Mouse (Mus musculus): Measurements from ENCODE around the gene Mvb12b.

Mvb12b gene

DNA sequence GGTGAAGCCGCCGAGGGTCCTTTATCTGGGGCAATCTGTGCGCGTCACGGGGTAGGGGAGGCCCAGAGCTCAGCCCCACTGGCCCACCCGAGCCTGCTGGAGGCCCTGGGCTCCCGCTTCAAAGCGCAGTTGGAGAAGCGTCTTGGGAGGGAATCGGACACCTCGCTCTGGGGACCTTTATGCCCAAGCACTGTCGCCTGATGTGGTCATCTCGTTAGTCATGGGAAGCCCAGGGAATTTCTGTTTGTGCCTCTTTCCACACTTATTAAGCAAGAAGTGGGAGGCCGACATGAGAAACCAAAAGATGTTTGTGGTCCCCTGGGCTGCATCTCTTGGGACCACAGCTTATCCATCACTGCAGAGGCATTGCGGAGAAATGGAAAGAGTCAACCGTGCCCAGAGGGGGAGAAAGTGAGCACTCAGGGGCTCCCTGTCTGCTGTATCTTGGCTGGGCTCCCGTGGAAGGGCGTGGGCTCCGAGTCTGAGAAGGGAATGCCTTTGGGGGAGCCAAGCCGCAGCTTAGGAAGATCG is 169.9 kb downstream of the Mvb12b start:
- no peak for DNase-seq

DNA sequence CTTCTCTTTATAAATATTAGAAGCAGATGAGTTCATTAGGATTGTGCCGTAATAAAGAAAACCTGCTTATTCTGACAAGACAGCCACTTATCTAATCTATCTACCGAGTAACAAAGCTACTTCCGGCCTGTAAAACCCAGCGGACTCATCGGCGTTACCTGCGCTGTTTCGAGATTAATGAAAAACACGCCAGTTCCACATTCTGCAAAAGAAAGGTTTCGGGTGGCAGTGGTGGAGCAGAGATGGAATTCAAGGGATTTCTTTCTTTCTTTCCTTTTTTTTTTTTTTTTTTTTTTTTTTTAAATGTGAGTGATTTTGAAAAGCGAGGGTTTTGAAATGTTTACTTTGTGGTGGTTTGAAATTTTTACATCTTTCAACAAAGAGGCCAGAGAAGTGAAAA is 170.4 kb downstream of the Mvb12b start:
- no peak for DNase-seq

DNA sequence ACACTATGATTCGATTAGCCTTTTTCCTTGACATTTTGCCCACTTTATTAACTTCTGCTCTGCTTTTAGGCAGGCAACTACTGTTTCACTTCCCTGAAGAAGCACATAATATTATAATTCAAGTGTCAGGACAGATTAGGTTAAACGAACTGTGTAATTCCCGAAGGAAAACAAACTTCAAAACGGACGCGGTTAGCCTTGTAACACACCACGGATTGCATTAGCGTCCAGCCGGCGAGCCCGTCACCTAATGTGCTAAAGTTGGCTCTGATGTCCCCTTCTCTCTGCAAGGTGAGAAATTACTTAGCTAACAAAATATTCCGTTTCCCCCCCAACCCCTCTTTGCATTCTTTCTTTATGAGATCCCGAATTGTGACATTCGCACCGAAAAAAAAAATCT is 170.9 kb downstream of the Mvb12b start:
- no peak for DNase-seq

DNA sequence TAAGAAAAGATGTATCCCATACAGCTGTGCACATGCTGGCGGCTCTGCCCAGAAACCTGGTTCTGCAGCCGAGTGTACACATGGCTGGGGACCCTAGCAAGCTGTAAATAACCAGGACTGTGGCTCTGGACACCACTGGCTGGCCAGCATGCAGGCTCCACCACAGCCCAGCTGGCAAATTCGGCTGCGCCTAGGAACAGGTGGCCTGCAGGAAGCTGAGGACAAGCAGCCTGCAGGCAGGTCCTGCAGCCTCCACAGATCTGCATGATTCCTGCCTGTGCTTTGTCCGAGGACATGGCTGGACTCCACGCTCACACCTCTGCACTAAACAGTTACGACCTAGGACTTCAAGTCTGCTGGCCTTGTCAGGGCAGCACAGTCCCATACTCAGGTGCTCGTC is 172.8 kb downstream of the Mvb12b start:
- no peak for DNase-seq

DNA sequence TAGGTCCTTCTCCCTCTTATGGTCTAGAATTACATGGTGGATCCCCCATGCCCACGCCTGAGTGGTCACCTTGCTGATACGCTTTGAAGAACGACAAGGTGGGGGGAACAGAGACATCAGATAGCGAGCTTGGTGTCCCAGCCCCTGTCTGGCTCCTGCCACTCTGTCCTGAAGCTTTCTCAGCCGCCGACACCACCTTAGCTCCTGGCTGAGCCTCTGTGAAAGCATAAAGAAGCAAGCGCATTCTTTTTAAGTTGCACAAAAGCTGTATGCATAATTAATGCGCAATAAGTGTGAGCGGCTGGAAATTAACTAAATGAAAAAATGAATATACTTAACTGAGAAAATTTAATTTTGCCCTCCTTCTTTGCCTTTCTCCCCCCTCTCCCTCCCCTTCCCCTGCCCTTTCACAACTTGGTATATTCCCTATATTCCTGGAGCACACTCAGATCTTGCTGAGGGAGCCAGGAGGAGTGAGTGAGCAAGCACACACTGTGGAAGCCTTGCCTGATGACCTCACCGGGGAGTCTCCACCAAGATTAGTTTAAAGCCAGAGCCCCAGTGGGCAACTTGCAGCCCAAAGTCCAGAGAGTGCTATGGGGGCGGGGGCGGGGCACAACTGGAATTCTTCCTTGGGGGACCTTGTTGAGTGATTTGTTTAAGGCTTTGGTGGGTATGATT is 174.0 kb downstream of the Mvb12b start:
- no peak for DNase-seq

DNA sequence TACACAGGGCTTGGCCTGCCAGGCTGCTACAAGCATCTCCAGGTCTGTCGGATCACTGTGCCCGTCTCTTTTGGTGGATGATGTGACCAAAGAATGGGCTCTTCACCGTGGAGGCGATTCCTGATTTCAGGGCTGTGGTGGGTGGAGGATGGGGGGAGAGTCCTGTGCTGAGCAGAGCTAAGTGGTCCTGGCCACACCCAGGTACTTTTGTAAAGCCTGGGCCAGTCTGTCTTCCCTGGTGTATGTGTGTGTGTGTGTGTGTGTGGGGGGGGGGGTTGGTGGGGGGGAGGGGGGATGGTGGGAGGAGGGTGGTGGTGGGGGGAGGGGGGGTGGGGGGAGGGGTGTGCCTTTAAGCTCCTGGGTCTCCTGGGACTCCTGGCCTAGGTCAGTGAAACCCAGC is 174.9 kb downstream of the Mvb12b start:
- no peak for DNase-seq

DNA sequence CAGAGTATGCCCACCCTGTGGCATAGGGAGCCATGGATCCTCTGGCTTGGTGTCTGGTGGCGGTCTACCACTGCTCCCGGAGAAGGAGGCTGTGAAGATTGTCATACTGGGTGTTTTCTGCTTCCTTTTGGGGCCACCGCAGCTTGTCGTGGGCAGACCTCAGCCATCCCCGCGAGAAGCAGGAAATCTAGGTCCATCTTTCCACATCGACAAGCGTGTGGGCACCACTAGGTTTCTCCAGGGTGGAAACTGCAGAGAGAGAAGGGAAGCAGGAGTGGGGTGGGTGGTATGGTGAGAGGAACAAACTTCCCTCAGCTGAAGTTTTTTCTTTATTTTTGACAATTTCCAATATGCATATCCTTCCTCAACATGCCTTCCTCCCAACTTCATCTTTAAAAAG is 178.9 kb downstream of the Mvb12b start:
- DNase-seq, result peak; percentile 48

DNA sequence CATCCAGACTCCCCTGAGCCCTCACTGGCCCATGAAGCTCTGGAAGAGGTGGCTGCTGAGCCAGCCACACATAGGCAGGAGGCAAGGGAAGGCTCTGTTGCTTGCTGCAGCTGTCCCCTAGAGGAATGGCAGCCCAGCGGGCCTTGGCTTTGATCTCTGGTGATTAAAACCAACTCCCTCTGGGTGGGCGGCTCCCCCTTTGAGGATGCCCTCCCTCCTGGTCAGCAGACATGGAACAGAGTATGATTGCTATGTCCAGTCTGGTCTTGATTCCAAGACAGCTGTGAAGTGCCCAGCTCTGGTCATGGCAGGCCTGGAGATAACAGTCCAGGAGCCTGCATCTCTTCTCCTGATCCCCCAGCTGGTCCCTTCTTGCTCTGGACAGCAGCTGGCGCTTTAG is 179.7 kb downstream of the Mvb12b start:
- no peak for DNase-seq

DNA sequence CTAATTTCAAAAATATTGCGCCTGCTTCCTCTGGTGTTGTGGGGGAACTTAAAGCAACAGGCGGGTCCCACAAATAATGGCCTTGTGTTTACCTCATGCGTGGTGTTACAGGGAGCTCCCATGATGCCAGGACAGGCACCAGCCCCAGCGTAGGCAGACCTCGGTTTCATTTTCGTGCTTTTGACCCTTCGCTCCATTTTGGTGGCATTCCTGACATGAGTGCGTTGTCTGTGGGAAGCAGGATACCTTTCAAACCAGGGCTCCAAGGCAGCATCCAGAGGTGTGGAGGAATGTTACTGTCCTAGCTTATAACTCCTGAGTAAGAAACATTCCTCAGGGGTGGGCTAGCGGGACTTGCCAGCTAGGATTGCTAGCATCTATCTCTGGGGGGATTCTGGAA is 181.3 kb downstream of the Mvb12b start:
- DNase-seq, result no peak

DNA sequence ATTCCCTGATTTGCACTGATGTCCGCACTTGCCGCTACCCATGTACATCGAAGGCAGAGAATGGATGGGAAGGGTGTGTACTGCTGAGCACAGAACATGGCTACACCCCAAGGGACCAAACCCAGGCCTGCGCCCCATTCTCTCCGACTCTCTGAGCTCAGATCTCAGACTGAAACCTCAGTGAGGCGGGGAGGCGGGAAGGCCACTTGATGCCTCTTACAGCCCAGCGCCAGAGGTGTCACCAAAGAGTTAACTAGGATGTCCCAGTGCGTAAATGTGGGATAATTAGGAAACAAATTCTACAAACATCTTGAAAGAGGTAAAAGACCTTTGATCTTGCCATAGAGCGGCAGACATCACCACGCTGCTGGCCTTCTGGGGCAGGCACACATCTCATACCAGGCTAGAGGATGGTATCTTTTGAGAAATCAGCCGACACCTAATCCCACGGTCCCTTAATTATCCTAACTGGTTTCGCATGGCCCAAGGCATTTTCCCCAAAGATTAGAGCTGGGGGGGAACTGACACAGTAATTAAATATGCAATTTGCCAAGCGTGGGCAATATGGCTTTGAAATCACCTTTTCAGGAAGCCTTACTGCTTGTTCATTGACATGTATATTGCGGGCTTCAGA is 181.9 kb downstream of the Mvb12b start:
- DNase-seq, result no peak

DNA sequence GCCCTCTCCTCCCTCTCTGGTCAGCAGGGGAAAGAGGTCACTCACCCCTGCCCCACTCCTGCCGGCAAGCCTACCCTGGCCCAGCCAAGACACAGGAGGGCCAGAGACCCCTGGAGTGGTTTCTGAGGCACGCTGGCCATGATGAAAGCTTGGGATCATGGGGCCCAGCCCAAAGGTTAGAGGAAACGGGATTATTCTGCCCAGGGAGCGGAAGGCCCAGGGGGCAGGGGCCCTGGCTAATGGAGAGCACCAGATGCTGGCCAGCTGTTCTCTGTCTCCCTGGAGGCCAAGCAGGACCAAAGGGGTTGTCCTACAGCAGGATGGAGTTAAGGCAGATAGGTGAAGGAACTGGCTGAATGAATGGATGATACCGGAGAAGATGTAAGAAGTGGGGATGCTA is 184.5 kb downstream of the Mvb12b start:
- DNase-seq, result no peak

DNA sequence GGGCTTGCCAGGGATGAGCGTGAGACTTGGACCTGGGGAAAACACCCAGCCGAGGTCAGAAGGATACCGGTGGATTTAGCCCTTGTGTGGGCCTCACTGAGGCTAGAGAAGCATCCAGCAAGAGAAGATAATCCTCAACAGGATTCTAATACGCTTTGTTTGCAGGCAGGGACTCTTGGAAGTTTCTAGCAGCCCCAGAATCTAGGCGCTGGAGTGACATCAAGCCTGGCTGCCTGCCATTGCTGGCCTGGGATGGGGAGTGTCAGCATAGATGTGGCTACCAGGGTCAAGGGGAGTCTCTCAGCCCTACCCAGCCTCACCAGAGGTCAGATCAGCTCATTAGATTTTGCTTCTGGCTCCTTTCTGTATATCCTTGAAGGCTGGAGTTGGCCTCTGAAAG is 185.0 kb downstream of the Mvb12b start:
- no peak for DNase-seq

DNA sequence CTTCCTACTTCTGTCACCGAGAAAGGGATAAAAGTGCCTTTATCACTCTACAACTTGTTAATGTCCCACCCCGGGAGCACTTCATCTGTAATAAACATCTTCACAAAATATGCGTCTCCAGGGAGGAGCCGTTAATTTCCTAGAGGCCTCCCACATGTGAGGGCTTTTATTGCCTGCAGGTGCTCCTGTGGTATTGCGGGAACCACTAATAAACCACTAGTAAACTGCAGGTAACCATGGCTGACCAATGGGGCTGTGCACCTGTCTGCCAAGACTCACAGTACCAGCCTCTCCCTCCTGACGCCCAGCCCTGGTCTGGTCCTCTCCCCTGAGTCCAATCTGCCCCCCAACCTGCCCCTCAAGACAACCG is 186.3 kb downstream of the Mvb12b start:
- DNase-seq, result no peak

DNA sequence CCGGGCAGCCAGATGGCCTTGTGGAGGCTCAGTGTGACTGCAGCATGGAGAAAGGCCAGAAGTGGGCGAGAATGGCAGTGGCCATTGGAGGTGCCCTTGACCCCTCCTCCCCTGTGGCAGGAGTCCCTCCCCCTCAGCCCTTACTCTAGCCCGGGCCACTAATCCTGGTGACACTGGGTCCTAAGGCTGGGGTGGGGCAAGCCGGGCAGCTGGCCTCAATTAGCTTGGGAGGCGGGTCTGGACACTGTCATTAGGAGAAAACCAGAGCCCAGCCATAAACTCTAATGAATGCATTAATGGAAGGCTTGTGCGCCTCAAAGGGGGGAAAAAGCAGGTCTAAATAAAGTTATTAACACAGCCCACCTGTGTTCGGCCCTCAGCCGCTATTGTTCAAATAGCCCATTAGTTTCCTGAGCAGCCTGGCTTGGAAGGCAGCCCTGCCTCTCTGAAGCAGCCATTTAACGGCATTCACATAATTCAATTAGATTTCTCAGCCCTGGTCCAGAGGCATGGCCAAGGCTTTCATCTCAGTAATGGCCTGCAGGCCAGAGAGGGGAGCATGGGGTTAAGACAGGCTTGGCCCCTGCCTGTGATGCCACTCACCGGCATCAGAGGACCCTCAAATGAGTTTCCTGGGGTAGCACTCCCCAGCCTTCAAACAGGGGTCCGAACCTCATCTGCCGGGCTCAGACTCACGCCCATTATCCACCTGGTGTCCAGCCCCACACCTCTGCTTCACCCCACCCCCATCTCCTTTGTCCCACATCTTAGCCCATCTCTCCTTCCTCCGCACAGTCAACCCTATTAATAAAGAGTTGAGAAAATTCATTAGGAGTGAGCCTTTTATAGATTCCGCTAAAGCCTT is 186.9 kb downstream of the Mvb12b start:
- DNase-seq, result no peak

DNA sequence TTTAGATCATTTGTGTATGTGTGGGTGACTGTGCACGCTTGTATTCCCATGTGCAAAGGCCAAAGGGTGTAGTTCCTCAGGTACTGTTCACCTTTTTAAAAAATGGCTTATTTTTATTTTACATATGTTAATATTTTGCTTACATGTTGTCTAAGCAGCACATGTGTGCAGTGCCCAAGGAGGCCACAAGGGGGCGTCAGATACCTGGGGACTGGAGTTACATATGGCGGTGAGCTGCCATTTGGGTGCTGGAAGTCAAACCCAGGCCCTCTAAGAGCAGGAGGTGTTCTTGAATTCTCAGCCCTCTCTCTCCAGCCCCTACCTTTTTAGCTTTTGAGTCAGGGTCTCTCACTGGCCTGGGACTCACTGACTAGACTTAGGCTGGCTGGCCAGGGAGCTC is 188.8 kb downstream of the Mvb12b start:
- no peak for DNase-seq

DNA sequence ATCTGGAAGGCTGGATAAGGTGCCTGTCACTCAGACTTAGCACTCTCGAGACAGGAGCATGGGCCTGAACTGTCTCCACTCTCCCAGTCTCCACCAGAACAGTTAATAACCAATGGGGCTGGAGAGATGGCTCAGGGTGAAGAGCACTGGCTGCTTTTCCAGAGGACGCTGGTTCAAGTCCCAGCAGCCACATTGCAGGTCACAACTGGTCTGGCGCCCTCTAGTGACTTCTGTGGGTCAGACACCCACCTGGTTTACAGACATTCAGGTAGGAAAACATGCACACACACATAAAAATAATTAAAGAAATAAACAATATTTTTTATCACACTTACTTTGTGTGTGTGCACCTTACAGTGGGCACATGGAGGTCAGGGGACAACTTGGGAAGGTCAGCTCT is 191.3 kb downstream of the Mvb12b start:
- DNase-seq, result no peak

DNA sequence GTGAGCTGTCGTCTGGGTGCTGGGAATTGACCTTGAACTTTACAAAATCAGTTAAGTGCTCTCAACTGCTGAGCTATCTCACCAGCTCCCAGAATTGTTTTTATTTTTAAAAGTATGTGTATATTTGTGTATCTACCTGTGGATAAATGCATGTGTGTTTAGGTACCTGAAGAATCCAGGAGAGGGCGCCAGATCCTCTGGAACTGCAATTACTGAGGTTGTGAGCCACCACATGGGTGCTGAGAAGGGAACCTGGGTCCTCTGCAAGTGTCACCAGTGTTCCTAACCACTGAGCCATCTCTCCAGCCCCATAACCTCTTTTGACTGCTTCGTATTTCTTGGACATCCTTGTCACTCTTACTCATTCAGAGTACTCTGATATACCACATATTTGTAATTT is 193.8 kb downstream of the Mvb12b start:
- DNase-seq, result no peak

DNA sequence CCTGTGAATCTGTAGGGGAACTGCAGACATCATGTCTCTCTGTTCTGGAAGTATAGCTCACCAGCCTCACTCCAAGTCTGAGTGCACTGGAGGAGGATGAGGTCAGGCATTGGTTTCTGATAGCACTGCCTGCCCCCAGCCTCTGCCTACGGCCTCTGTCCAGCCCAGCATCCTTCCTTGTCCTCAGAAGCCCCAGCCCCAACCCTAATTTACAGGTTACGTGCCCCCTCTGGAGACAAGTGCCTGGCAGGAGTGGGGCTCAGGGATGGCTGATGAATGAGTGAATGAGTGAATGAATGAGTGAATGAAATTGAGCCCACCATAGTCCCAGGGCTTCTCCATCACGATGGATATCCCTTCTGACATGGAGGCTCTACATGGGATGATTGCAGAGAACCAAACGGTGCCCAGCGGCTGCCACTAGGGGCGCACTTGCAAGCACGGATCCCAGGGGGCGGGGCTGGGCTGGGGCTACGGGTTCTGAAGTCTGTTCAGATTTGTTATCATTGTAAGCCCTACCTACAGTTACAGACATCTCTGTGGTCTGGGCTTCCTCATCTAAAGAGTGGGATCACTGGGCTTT is 197.8 kb downstream of the Mvb12b start:
- no peak for DNase-seq

DNA sequence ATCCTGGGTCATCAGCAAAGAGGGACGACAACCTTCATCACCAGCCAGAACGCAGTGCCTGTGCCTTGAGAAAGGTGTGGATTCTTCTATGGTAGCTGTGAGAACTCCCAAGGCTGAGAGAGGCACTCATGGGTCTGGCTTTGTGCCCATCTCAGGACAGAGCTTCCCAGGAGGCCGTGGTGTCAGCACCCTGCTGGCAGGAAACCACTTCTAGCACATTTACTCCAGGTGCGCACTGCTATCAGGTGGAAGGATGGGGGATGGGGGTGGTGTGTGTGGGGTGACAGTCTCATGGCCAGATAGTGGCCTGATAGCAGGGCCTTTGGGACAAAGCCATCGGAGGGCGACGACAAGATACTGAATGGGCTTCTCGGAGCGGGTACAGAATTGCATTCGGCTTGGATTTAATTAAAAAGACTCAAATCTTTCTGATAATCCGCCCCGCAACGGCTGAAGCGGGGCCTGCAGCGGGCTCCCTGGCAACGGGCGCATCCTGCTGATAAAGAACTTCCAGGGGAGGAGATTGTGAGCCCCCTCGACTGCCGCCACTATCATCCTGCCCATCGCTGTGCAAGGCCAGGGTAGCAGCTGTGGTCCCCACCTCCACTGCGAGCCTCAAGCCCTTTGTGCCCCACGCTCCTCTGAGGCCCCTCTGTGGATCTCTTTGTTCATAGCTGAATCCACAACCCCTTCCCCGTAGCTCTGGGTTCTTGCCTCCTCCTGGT is 198.4 kb downstream of the Mvb12b start:
- DNase-seq, result no peak

DNA sequence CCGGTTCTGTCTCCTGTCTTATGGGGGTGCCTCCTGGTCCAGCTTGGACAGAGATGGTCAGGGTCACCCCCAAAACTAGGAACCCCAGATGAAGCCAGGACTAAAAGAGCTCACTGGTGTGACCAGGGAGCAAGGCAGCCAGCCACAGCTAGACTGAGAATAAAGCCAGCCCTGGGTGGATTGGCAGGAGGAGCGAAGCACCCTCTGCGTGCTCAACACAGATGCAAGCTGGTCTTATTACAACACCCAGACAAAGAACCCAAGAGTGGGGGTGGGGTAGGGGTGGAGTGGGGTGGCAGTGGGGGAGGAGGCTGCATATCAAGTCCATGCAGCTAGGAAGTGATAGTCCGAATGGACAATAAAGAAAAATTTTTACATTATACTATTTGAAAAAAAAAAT is 204.2 kb downstream of the Mvb12b start:
- no peak for DNase-seq

DNA sequence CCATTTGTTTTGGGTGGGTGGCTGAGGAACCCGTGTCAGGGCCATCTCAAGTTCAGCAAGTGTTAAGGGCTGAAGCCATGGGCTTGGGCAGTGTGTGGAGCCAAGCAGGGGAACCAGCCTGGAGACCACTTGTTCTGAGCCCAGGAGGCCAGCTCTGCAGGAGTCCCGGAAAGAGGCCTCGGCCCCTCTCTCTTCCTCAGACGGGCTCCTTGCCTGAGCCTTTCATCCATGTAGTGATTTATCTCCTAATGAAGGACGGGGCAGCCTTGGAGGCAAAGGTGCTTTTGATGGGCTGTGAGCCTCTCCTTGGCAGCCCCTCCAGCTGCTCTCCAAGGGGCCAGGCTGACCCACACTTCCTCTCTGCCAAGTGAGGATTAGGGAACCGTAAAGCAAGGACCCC is 204.7 kb downstream of the Mvb12b start:
- DNase-seq, result no peak

DNA sequence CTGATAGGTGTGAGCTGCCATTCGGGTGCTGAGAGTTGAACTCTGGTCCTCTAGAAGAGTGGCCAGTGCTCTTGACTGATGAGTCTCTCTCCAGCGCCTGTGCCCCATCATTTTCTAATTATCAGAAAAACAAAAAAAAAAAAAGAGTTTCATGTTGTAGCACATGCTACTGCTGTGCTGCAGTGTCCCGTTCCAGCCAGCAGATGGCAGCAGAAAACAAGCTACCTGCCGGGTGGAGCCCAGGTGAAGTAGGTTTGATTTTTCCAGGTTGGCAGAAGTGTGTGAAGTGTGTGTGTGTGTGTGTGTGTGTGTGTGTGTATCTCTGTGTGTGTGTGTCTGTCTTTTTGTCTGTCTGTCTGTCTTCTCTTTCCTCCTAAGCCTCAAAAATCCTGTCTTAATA is 205.5 kb downstream of the Mvb12b start:
- DNase-seq, result peak; percentile 48
